Mouse (Mus musculus) heart, postnatal 0 days (tissue): ENCODE results near the gene Tcf21.

Experiments used
- CTCF ChIP-seq: IDR thresholded peaks from 2 replicates; pipeline ENCODE4 v1.5.1; 2016; ENCODE audit warnings: antibody characterized with exemption, control low read depth, low read depth
- EP300 ChIP-seq: IDR thresholded peaks from 2 replicates; pipeline ENCODE4 v1.6.1; 2016; ENCODE audit warnings: antibody characterized with exemption, low read depth

- TF ChIP-seq EP300 (no peak), CTCF (no peak)
These were observed 5.7 kb downstream of the Tcf21 start for GRCm38 (mm10) chr10:22814294-22814693.
